ENCODE assay signal across 10 mouse cellular contexts in genomic region chr19:55577306-55578042, GRCm38 (mm10).
DNase-seq lines count a peak whose midpoint lies in the region; ATAC-seq and TF ChIP-seq lines count a peak whose summit lies in the region.
"Had no signal": no experiment of that assay in that cellular context is flagged by ENCODE, and none has a peak within 500 bp of the region (broad histone marks: within the 10 kb centered on the region; RNA-seq: fewer than 3 reads in every experiment).

No protein-coding gene starts in this region.

- no peak overlapping the region for H3K9ac ChIP-seq in forebrain, embryonic 15.5 days (replicated peaks)
- H3K9ac ChIP-seq in intestine, embryonic 15.5 days: no peak overlapping the region
- H3K9ac ChIP-seq: liver, embryonic 14.5 days had no signal

- no peak overlapping the region for H3K4me2 ChIP-seq in forebrain, embryonic 15.5 days (replicated peaks)
- no peak overlapping the region for H3K4me2 ChIP-seq in intestine, embryonic 15.5 days (replicated peaks)

- H3K4me3 ChIP-seq in forebrain, embryonic 15.5 days: no peak overlapping the region
- H3K4me3 ChIP-seq in intestine, embryonic 15.5 days (replicated peaks): no peak overlapping the region
- H3K4me3 ChIP-seq in olfactory bulb, adult 2 months (ENCODE audit: insufficient read depth, low read depth, low read length): no peak overlapping the region

- peak overlapping the region; percentile 29; the same call in 1 of the 2 replicates for H3K27ac ChIP-seq in forebrain, embryonic 15.5 days (replicated peaks)
- H3K27ac ChIP-seq in intestine, embryonic 15.5 days: peak overlapping the region; percentile 24; the same call in 1 of the 2 replicates
- no peak overlapping the region for H3K27ac ChIP-seq in olfactory bulb, adult 2 months (ENCODE audit: insufficient read depth, low read depth, low read length)
- H3K27ac ChIP-seq: liver, embryonic 14.5 days had no signal

- ATAC-seq in forebrain, embryonic 15.5 days (replicated peaks): no peak
- no peak for ATAC-seq in intestine, embryonic 15.5 days

- peak; percentile 53 for DNase-seq in lung, postnatal 10 days
- DNase-seq in lung, postnatal 36 days: no peak
- DNase-seq in cerebellum, postnatal 14 days: no peak
- no peak for DNase-seq in layer of hippocampus, postnatal 36 days
- DNase-seq: gastrocnemius, postnatal 25 days; heart, postnatal 14 days had no signal

- H3K27me3 ChIP-seq in forebrain, embryonic 15.5 days: no peaks in the 10 kb centered on the region
- no peaks in the 10 kb centered on the region for H3K27me3 ChIP-seq in intestine, embryonic 15.5 days (replicated peaks)

- no peak for TF ChIP-seq POLR2A in olfactory bulb, adult 2 months (IDR thresholded peaks at IDR 0.05; ENCODE audit: insufficient read depth, low read depth, low read length)

- no peaks in the 10 kb centered on the region for H3K36me3 ChIP-seq in forebrain, embryonic 15.5 days
- H3K36me3 ChIP-seq in intestine, embryonic 15.5 days: no peaks in the 10 kb centered on the region

- peak; percentile 2; the same call in 1 of the 2 replicates for TF ChIP-seq CTCF in olfactory bulb, adult 2 months (IDR thresholded peaks at IDR 0.05; ENCODE audit: insufficient read depth, low read depth, low read length)

- H3K4me1 ChIP-seq in forebrain, embryonic 15.5 days: peaks cover 15% of the 10 kb centered on the region
- H3K4me1 ChIP-seq in intestine, embryonic 15.5 days (replicated peaks): peaks cover 18% of the 10 kb centered on the region
- peaks cover 10% of the 10 kb centered on the region for H3K4me1 ChIP-seq in olfactory bulb, adult 2 months (ENCODE audit: control insufficient read depth, insufficient read depth, low read length)

- H3K9me3 ChIP-seq in forebrain, embryonic 15.5 days: no peaks in the 10 kb centered on the region
- H3K9me3 ChIP-seq in intestine, embryonic 15.5 days: no peaks in the 10 kb centered on the region

- WGBS in forebrain, embryonic 15.5 days: 67% methylated on average over 25 of the region's 25 CpGs
- 76% methylated on average over 25 of the region's 25 CpGs for WGBS in intestine, embryonic 15.5 days
- WGBS in olfactory bulb, adult 2 months: 89% methylated on average over 25 of the region's 25 CpGs
